Mouse (Mus musculus): ENCODE measurements around the gene Cd8b1. TPM values are rescaled to one million over a fixed set of nuclear protein-coding genes. Genes with fewer than 3 reads are reported as not detected.

Cd8b1 gene
- polyA plus RNA-seq, 1 experiment from 2014 or later, result not detected

DNA sequence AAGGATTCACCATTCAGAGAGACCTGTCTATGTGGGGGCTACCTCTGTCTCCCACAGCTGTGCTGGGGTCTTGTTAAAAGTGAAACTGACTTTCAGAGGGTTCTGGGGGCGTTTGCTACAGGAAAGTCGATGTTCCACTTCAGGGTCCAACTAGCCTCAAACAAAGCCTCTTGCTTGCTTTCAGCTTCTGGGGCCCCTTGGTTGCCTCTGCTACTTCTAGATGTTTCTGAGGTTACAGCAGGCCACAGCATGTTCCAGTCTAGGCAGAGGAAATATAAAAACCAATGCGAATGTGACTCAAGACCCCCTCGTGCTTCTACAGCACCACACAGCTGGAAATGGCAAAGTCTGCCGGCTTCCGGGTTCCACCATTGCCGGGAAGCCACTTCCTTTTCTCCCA lies 34.9 kb downstream of the Cd8b1 start:
- no peak overlapping the region for H3K9ac ChIP-seq (replicated peaks; ENCODE audit: low read depth, low read length)
- no peaks in the 10 kb centered on the region for H3K27me3 ChIP-seq (ENCODE audit: control insufficient read depth, insufficient read depth, low read length)
- H3K27ac ChIP-seq (ENCODE audit: low read depth, low read length), result no peak overlapping the region
- WGBS, result 95% methylated on average over 7 of the region's 7 CpGs
- no peaks in the 10 kb centered on the region for H3K4me1 ChIP-seq (ENCODE audit: control insufficient read depth, insufficient read depth, low read length)
- H3K36me3 ChIP-seq (ENCODE audit: control insufficient read depth, insufficient read depth, low read length), result no peaks in the 10 kb centered on the region
- H3K4me3 ChIP-seq (ENCODE audit: low read depth, low read length), result no peak overlapping the region
- no peak overlapping the region for H3K4me2 ChIP-seq (ENCODE audit: low read depth, low read length)
- ATAC-seq (ENCODE audit: low read depth), result no peak
- no peaks in the 10 kb centered on the region for H3K9me3 ChIP-seq (ENCODE audit: control insufficient read depth, low read length)

GRCm38 (mm10) chr6:71360221-71360620 lies 37.6 kb downstream of the Cd8b1 start:
- Histone ChIP-seq H3K4me3 (ENCODE audit: low read depth, low read length) (no peak overlapping the region), H3K4me1 (ENCODE audit: control insufficient read depth, insufficient read depth, low read length) (no peaks in the 10 kb centered on the region), H3K27me3 (ENCODE audit: control insufficient read depth, insufficient read depth, low read length) (no peaks in the 10 kb centered on the region), H3K36me3 (ENCODE audit: control insufficient read depth, insufficient read depth, low read length) (no peaks in the 10 kb centered on the region), H3K27ac (ENCODE audit: low read depth, low read length) (no peak overlapping the region), H3K9me3 (ENCODE audit: control insufficient read depth, low read length) (no peaks in the 10 kb centered on the region), H3K4me2 (ENCODE audit: low read depth, low read length) (no peak overlapping the region), H3K9ac (replicated peaks; ENCODE audit: low read depth, low read length) (no peak overlapping the region)
- no peak for ATAC-seq (ENCODE audit: low read depth)
- 91% methylated on average over 4 of the region's 4 CpGs for WGBS

GRCm38 (mm10) chr6:71360751-71361150 lies 38.2 kb downstream of the Cd8b1 start:
- H3K9me3 ChIP-seq (ENCODE audit: control insufficient read depth, low read length), result no peaks in the 10 kb centered on the region
- H3K4me1 ChIP-seq (ENCODE audit: control insufficient read depth, insufficient read depth, low read length), result no peaks in the 10 kb centered on the region
- H3K4me2 ChIP-seq (ENCODE audit: low read depth, low read length), result no peak overlapping the region
- H3K36me3 ChIP-seq (ENCODE audit: control insufficient read depth, insufficient read depth, low read length), result no peaks in the 10 kb centered on the region
- no peaks in the 10 kb centered on the region for H3K27me3 ChIP-seq (ENCODE audit: control insufficient read depth, insufficient read depth, low read length)
- no peak overlapping the region for H3K9ac ChIP-seq (replicated peaks; ENCODE audit: low read depth, low read length)
- H3K27ac ChIP-seq (ENCODE audit: low read depth, low read length), result no peak overlapping the region
- 71% methylated on average over 5 of the region's 5 CpGs for WGBS
- no peak for ATAC-seq (ENCODE audit: low read depth)
- H3K4me3 ChIP-seq (ENCODE audit: low read depth, low read length), result no peak overlapping the region

DNA sequence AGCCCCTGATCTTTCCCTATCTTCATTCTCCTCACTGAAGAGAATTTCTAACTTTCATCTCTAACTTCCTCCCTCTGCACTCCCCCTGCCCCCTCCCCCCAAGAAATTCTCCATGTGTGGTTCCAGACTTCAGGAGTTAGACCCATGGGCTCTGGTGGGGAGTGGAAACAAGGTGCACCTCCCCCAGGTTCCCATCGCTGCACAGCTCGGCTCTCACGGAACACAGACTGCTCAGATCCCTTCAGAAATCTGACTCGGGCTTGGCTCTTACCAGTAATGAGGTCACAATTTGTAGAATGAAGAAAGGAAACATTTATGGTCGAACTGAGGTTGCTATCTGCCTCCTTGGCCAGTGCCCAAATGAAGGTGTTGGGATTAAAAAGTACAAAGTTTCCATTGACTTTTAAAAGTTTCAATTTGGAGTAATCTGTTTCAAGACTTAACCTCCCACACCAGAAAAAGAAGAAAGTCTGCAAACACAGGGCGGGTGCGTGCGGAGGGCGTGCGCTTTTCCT lies 38.6 kb downstream of the Cd8b1 start:
- no peak overlapping the region for H3K27ac ChIP-seq (ENCODE audit: low read depth, low read length)
- 90% methylated on average over 10 of the region's 10 CpGs for WGBS
- no peaks in the 10 kb centered on the region for H3K36me3 ChIP-seq (ENCODE audit: control insufficient read depth, insufficient read depth, low read length)
- no peak overlapping the region for H3K4me3 ChIP-seq (ENCODE audit: low read depth, low read length)
- ATAC-seq (ENCODE audit: low read depth), result no peak
- H3K27me3 ChIP-seq (ENCODE audit: control insufficient read depth, insufficient read depth, low read length), result no peaks in the 10 kb centered on the region
- H3K4me1 ChIP-seq (ENCODE audit: control insufficient read depth, insufficient read depth, low read length), result no peaks in the 10 kb centered on the region
- no peaks in the 10 kb centered on the region for H3K9me3 ChIP-seq (ENCODE audit: control insufficient read depth, low read length)
- no peak overlapping the region for H3K4me2 ChIP-seq (ENCODE audit: low read depth, low read length)
- no peak overlapping the region for H3K9ac ChIP-seq (replicated peaks; ENCODE audit: low read depth, low read length)

DNA sequence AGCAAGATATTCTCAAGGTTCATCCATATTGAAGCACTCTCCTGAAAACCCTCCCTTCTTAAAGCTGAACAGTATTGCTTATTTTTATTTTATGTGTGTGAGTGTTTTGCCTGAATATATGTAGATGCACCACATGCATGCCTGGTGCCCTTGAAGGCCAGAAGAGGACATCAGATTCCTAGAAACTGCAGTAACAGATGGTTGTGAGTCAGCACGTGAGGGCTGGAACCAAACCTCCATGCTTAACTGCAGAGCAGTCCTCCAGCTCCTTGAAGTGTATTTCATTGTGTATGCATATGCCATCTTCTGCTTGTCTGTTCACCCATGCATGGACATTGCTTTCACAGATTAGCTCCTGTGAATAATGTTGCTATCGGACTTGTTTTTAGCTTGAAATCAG lies 41.4 kb downstream of the Cd8b1 start:
- Histone ChIP-seq H3K27ac (ENCODE audit: low read depth, low read length) (no peak overlapping the region), H3K27me3 (ENCODE audit: control insufficient read depth, insufficient read depth, low read length) (no peaks in the 10 kb centered on the region), H3K4me1 (ENCODE audit: control insufficient read depth, insufficient read depth, low read length) (no peaks in the 10 kb centered on the region), H3K4me3 (ENCODE audit: low read depth, low read length) (no peak overlapping the region), H3K4me2 (ENCODE audit: low read depth, low read length) (no peak overlapping the region), H3K9ac (replicated peaks; ENCODE audit: low read depth, low read length) (no peak overlapping the region), H3K36me3 (ENCODE audit: control insufficient read depth, insufficient read depth, low read length) (no peaks in the 10 kb centered on the region), H3K9me3 (ENCODE audit: control insufficient read depth, low read length) (no peaks in the 10 kb centered on the region)
- 77% methylated on average over 2 of the region's 2 CpGs for WGBS
- ATAC-seq (ENCODE audit: low read depth), result no peak

DNA sequence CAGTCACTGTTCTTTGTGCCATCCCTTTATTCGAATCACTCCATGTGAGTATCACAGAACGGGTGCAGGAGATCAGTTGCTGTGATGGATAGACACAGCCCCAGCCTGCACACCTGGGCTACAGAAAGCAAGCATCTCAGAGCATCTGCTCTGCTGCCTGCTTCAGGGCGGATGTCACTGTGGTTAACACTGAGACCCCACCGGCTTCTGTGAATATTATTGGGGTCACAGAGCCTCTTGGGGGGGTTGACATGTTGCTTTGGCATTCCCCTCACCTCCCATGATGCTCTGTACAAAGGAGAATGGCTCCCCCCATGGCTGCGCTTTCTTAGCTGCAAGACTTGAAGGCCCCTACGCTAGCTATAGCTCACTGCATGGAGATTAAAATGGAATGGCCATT lies 46.8 kb downstream of the Cd8b1 start:
- Histone ChIP-seq H3K9me3 (ENCODE audit: control insufficient read depth, low read length) (no peaks in the 10 kb centered on the region), H3K27me3 (ENCODE audit: control insufficient read depth, insufficient read depth, low read length) (no peaks in the 10 kb centered on the region), H3K9ac (replicated peaks; ENCODE audit: low read depth, low read length) (no peak overlapping the region), H3K4me3 (ENCODE audit: low read depth, low read length) (no peak overlapping the region), H3K4me1 (ENCODE audit: control insufficient read depth, insufficient read depth, low read length) (no peaks in the 10 kb centered on the region), H3K27ac (ENCODE audit: low read depth, low read length) (no peak overlapping the region), H3K4me2 (ENCODE audit: low read depth, low read length) (no peak overlapping the region), H3K36me3 (ENCODE audit: control insufficient read depth, insufficient read depth, low read length) (no peaks in the 10 kb centered on the region)
- 92% methylated on average over 6 of the region's 6 CpGs for WGBS
- ATAC-seq (ENCODE audit: low read depth), result no peak

DNA sequence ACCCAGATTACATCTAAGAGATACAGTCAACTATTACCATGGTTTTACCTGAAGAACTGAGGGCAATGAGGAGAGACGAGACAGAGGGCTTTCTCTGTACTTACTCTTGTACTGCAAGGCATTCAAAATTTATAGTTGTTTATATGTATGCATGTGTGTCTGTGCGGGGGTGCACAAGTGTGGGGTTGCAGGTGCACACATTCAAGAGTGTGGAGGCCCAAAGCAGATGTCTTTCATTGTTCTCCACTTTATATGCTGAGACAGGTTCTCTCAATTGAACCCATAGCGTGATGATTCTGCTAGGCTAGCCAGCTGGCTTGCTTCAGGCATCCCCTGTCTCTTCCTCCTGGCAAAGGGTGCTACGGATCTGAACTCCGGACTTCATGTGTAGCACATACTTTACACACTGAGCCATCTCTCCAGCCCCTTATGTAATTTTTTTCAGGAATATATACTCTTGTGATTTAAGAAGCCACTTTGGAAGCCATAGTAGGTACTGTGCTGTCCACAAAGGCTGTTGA lies 48.6 kb downstream of the Cd8b1 start:
- H3K27ac ChIP-seq (ENCODE audit: low read depth, low read length), result no peak overlapping the region
- H3K36me3 ChIP-seq (ENCODE audit: control insufficient read depth, insufficient read depth, low read length), result no peaks in the 10 kb centered on the region
- WGBS, result 82% methylated on average over 5 of the region's 5 CpGs
- no peak for ATAC-seq (ENCODE audit: low read depth)
- no peaks in the 10 kb centered on the region for H3K27me3 ChIP-seq (ENCODE audit: control insufficient read depth, insufficient read depth, low read length)
- no peak overlapping the region for H3K4me2 ChIP-seq (ENCODE audit: low read depth, low read length)
- no peak overlapping the region for H3K4me3 ChIP-seq (ENCODE audit: low read depth, low read length)
- no peaks in the 10 kb centered on the region for H3K9me3 ChIP-seq (ENCODE audit: control insufficient read depth, low read length)
- H3K4me1 ChIP-seq (ENCODE audit: control insufficient read depth, insufficient read depth, low read length), result no peaks in the 10 kb centered on the region
- H3K9ac ChIP-seq (replicated peaks; ENCODE audit: low read depth, low read length), result no peak overlapping the region

DNA sequence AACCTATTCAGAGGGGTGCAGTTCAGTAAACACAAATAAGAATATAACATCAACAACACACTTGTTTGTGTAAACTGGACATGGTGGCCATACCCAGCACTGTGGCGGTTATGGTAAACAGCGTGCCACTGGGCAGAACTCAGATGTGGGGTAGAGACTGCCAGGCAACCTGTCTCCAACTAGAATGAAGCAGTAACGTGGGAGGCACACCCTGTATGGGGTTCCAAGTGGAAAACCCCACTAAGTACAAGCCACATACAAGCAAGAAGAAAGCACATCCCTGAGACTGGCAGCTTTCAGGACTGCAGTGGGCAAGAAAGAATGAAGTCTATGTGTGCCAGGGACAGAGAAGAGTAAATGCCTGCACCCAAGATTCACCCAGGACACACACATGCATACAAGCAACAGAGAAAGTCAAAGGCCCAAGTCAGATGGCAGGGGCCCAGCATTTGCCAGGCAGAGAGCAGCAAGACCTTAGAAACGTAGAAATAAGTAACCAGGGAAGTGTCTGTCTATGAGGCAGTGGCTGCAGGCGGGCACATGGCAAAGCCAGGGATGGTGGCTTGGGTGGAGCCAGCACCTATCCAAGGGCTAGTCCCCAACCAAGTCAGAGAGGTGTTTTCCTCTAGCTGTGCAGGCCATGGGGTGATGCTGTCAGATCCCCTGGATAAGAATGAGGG lies 49.6 kb downstream of the Cd8b1 start:
- H3K27me3 ChIP-seq (ENCODE audit: control insufficient read depth, insufficient read depth, low read length), result no peaks in the 10 kb centered on the region
- no peak overlapping the region for H3K4me2 ChIP-seq (ENCODE audit: low read depth, low read length)
- no peak overlapping the region for H3K9ac ChIP-seq (replicated peaks; ENCODE audit: low read depth, low read length)
- H3K36me3 ChIP-seq (ENCODE audit: control insufficient read depth, insufficient read depth, low read length), result no peaks in the 10 kb centered on the region
- H3K4me1 ChIP-seq (ENCODE audit: control insufficient read depth, insufficient read depth, low read length), result no peaks in the 10 kb centered on the region
- no peak overlapping the region for H3K4me3 ChIP-seq (ENCODE audit: low read depth, low read length)
- 83% methylated on average over 5 of the region's 5 CpGs for WGBS
- no peaks in the 10 kb centered on the region for H3K9me3 ChIP-seq (ENCODE audit: control insufficient read depth, low read length)
- no peak for ATAC-seq (ENCODE audit: low read depth)
- no peak overlapping the region for H3K27ac ChIP-seq (ENCODE audit: low read depth, low read length)

DNA sequence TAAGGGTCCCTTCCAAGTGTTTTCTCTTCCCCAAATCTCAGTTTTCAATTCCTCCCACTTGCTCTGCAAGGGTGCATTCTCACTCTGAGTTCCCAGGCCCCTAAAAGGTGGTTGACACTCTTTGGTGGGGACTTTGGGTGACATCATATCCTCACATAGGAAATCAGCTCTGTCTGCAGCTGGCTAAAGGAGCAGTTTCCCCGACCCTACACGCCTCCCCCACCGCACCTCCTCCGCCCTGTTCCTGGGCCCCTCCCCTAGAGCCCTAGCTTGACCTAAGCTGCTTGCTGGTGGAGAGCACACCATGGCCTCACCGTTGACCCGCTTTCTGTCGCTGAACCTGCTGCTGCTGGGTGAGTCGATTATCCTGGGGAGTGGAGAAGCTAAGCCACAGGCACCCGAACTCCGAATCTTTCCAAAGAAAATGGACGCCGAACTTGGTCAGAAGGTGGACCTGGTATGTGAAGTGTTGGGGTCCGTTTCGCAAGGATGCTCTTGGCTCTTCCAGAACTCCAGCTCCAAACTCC lies 50.7 kb downstream of the Cd8b1 start, which contains the start of gene Cd8a:
Gene Cd8a, plus strand, starts transcription at position 179 of the 527 bp plus-strand sequence.
- no peak within 1 kb of the TSS for H3K27ac ChIP-seq (ENCODE audit: low read depth, low read length)
- no peak within 1 kb of the TSS for H3K4me2 ChIP-seq (ENCODE audit: low read depth, low read length)
- H3K27me3 ChIP-seq (ENCODE audit: control insufficient read depth, insufficient read depth, low read length), result no peaks in the 10 kb centered on the region
- H3K36me3 ChIP-seq (ENCODE audit: control insufficient read depth, insufficient read depth, low read length), result no peaks in the 10 kb centered on the region
- ATAC-seq (ENCODE audit: low read depth), result no peak
- no peak within 1 kb of the TSS for H3K9ac ChIP-seq (replicated peaks; ENCODE audit: low read depth, low read length)
- no peaks in the 10 kb centered on the region for H3K4me1 ChIP-seq (ENCODE audit: control insufficient read depth, insufficient read depth, low read length)
- H3K4me3 ChIP-seq (ENCODE audit: low read depth, low read length), result no peak within 1 kb of the TSS
- WGBS, result 82% methylated on average over 14 of the region's 14 CpGs
- no peaks in the 10 kb centered on the region for H3K9me3 ChIP-seq (ENCODE audit: control insufficient read depth, low read length)

Data from neural tube, embryonic 14.5 days (tissue).